ENCODE assay signal across 9 mouse cellular contexts in genomic region chr3:96300706-96301529, GRCm38 (mm10). TPM values are rescaled to one million over a fixed set of nuclear protein-coding genes. Genes with fewer than 3 reads are reported as not detected.
DNase-seq lines count a peak whose midpoint lies in the region; ATAC-seq and TF ChIP-seq lines count a peak whose summit lies in the region.
"Had no signal": no experiment of that assay in that cellular context is flagged by ENCODE, and none has a peak within 500 bp of the region (broad histone marks: within the 10 kb centered on the region; RNA-seq: fewer than 3 reads in every experiment).

No protein-coding gene starts in this region.

- H3K27me3 ChIP-seq in embryonic facial prominence, embryonic 10.5 days (replicated peaks; ENCODE audit: low read depth, poor library complexity, severe bottlenecking): peaks cover 5% of the 10 kb centered on the region; the same call in 1 of the 2 replicates
- H3K27me3 ChIP-seq in kidney, postnatal 0 days (ENCODE audit: insufficient read depth, low read length): no peaks in the 10 kb centered on the region

- H3K9ac ChIP-seq in kidney, postnatal 0 days (ENCODE audit: low read depth, low read length): no peak overlapping the region

- DNase-seq in layer of hippocampus, adult 11-12 months (ENCODE audit: low spot score): peak; percentile 53
- no peak for DNase-seq in layer of hippocampus, adult 9-10 months (ENCODE audit: low spot score)
- no peak for DNase-seq in embryonic facial prominence, embryonic 10.5 days (ENCODE audit: low spot score)
- DNase-seq in kidney, postnatal 0 days (ENCODE audit: low spot score): no peak
- no peak for DNase-seq in urinary bladder, adult 18-20 months (ENCODE audit: low spot score in 2 of 2)
- no peak for DNase-seq in right cerebral cortex, adult 18-20 months
- DNase-seq in layer of hippocampus, postnatal 25 days (ENCODE audit: extremely low spot score in 1 of 2, low spot score in 1 of 2): no peak

- H3K4me3 ChIP-seq in embryonic facial prominence, embryonic 10.5 days: peak overlapping the region; percentile 13; the same call in 1 of the 2 replicates
- H3K4me3 ChIP-seq in kidney, postnatal 0 days (replicated peaks; ENCODE audit: low read depth, low read length): peak overlapping the region; percentile 14; the same call in 1 of the 2 replicates

- WGBS in embryonic facial prominence, embryonic 10.5 days: 75% methylated on average over 26 of the region's 26 CpGs
- WGBS in kidney, postnatal 0 days: 69% methylated on average over 26 of the region's 26 CpGs

- no peaks in the 10 kb centered on the region for H3K9me3 ChIP-seq in embryonic facial prominence, embryonic 10.5 days
- no peaks in the 10 kb centered on the region for H3K9me3 ChIP-seq in kidney, postnatal 0 days (replicated peaks; ENCODE audit: low read length)

- H3K36me3 ChIP-seq in embryonic facial prominence, embryonic 10.5 days (replicated peaks): no peaks in the 10 kb centered on the region
- H3K36me3 ChIP-seq in kidney, postnatal 0 days (ENCODE audit: insufficient read depth, low read length): no peaks in the 10 kb centered on the region

- no peak for TF ChIP-seq CTCF in kidney, postnatal 0 days (IDR thresholded peaks at IDR 0.05; ENCODE audit: low read depth)

- no peak for ATAC-seq in kidney, postnatal 0 days (replicated peaks; ENCODE audit: low FRiP score, low read depth)
- ATAC-seq in monocyte, adult 5-6 weeks (replicated peaks; ENCODE audit: insufficient number of reproducible peaks, low FRiP score, low TSS enrichment, poor library complexity, severe bottlenecking): peak; percentile 93

- H3K4me1 ChIP-seq in embryonic facial prominence, embryonic 10.5 days: no peaks in the 10 kb centered on the region
- no peaks in the 10 kb centered on the region for H3K4me1 ChIP-seq in kidney, postnatal 0 days (replicated peaks; ENCODE audit: insufficient read depth, low read length)

- H3K27ac ChIP-seq in embryonic facial prominence, embryonic 10.5 days (replicated peaks): no peak overlapping the region
- no peak overlapping the region for H3K27ac ChIP-seq in kidney, postnatal 0 days

- H3K4me2 ChIP-seq in kidney, postnatal 0 days (ENCODE audit: low read length): peak overlapping the region; percentile 44

RNA-seq across cellular contexts. Expression of gene Fcgr1, which starts 7.1 kb away (rescaled TPM):
- 1.0 and 1.3 TPM in 2 replicates for polyA plus RNA-seq in embryonic facial prominence, embryonic 10.5 days (2016; fragmentation: Nextera tagmentation; extraction: Ambion mirVana)
- 2.0 and 2.5 TPM in 2 replicates for polyA plus RNA-seq in kidney, postnatal 0 days (2015; fragmentation: Nextera tagmentation; extraction: Ambion mirVana)
- 11.6 to 16.4 TPM (median 12.6 TPM) in 3 replicates for total RNA-seq in monocyte, adult 5-6 weeks (2017)
- 1 to 10 TPM; 2.9 to 3.3 TPM for total RNA-seq in layer of hippocampus, postnatal 25 days (2021)

RNA-seq across cellular contexts. Expression of gene Hist2h2bb, which starts 31.4 kb away (rescaled TPM):
- 5.8 and 11.3 TPM in 2 replicates for polyA plus RNA-seq in embryonic facial prominence, embryonic 10.5 days (2016; fragmentation: Nextera tagmentation; extraction: Ambion mirVana)
- 4.9 and 5.4 TPM in 2 replicates for polyA plus RNA-seq in kidney, postnatal 0 days (2015; fragmentation: Nextera tagmentation; extraction: Ambion mirVana)
- 249 to 540 TPM (median 349 TPM) in 3 replicates for total RNA-seq in monocyte, adult 5-6 weeks (2017)
- 100 to 1,000 TPM; 110 to 123 TPM for total RNA-seq in layer of hippocampus, postnatal 25 days (2021)

RNA-seq across cellular contexts. Expression of gene Hist2h3b, which starts 32.5 kb away (rescaled TPM):
- 44.4 and 48.2 TPM in 2 replicates for polyA plus RNA-seq in embryonic facial prominence, embryonic 10.5 days (2016; fragmentation: Nextera tagmentation; extraction: Ambion mirVana)
- 34.6 and 36.5 TPM in 2 replicates for polyA plus RNA-seq in kidney, postnatal 0 days (2015; fragmentation: Nextera tagmentation; extraction: Ambion mirVana)
- total RNA-seq in monocyte, adult 5-6 weeks (2017): 4.4 to 34.9 TPM (median 10.9 TPM) in 3 replicates
- 10 to 100 TPM; 41.9 to 53.6 TPM for total RNA-seq in layer of hippocampus, postnatal 25 days (2021)

RNA-seq across cellular contexts. Expression of gene Hist2h4, which starts 37.8 kb away (rescaled TPM):
- 12.8 TPM in 2 replicates for polyA plus RNA-seq in embryonic facial prominence, embryonic 10.5 days (2016; fragmentation: Nextera tagmentation; extraction: Ambion mirVana)
- polyA plus RNA-seq in kidney, postnatal 0 days (2015; fragmentation: Nextera tagmentation; extraction: Ambion mirVana): 9.6 and 9.9 TPM in 2 replicates
- total RNA-seq in monocyte, adult 5-6 weeks (2017): 9.6 to 40.3 TPM (median 12.9 TPM) in 3 replicates
- 10 to 100 TPM; 23.8 to 28.4 TPM for total RNA-seq in layer of hippocampus, postnatal 25 days (2021)

RNA-seq across cellular contexts. Expression of gene Hist2h3c1, which starts 54.4 kb away (rescaled TPM):
- polyA plus RNA-seq in embryonic facial prominence, embryonic 10.5 days (2016; fragmentation: Nextera tagmentation; extraction: Ambion mirVana): 0.52 and 0.81 TPM in 2 replicates
- 0.62 and 1.0 TPM in 2 replicates for polyA plus RNA-seq in kidney, postnatal 0 days (2015; fragmentation: Nextera tagmentation; extraction: Ambion mirVana)
- not detected in 3 replicates for total RNA-seq in monocyte, adult 5-6 weeks (2017)
- total RNA-seq in layer of hippocampus, postnatal 25 days (2021): not detected
- total RNA-seq: left cerebral cortex, postnatal 25 days had no signal
